In genomic region chr7:99474836-99475561, GRCm38 (mm10) we compare ENCODE assay signal across 8 mouse cellular contexts. TPM values are rescaled to one million over a fixed set of nuclear protein-coding genes. Genes with fewer than 3 reads are reported as not detected.
DNase-seq lines count a peak whose midpoint lies in the region; ATAC-seq and TF ChIP-seq lines count a peak whose summit lies in the region.

No protein-coding gene starts in this region.

- H3K4me2 ChIP-seq in heart, embryonic 11.5 days: no peak overlapping the region
- H3K4me2 ChIP-seq in lung, embryonic 14.5 days: no peak overlapping the region

- peak; percentile 82 for ATAC-seq in heart, embryonic 11.5 days (replicated peaks; ENCODE audit: insufficient number of reproducible peaks, low FRiP score, low TSS enrichment)
- peak; percentile 82 for ATAC-seq in lung, embryonic 14.5 days (ENCODE audit: insufficient read depth)

- no peaks in the 10 kb centered on the region for H3K9me3 ChIP-seq in heart, embryonic 11.5 days (replicated peaks; ENCODE audit: control insufficient read depth, low read length)
- H3K9me3 ChIP-seq in hindbrain, embryonic 10.5 days: no peaks in the 10 kb centered on the region
- no peaks in the 10 kb centered on the region for H3K9me3 ChIP-seq in lung, embryonic 14.5 days (ENCODE audit: low read depth, low read length)

- H3K4me1 ChIP-seq in heart, embryonic 11.5 days (ENCODE audit: control insufficient read depth, insufficient read depth, low read length): peaks cover 11% of the 10 kb centered on the region
- H3K4me1 ChIP-seq in hindbrain, embryonic 10.5 days (replicated peaks): peaks cover 48% of the 10 kb centered on the region; the same call in 1 of the 2 replicates
- peaks cover 5% of the 10 kb centered on the region; the same call in 1 of the 2 replicates for H3K4me1 ChIP-seq in lung, embryonic 14.5 days (ENCODE audit: insufficient read depth)

- TF ChIP-seq CTCF in lung, embryonic 14.5 days (IDR thresholded peaks at IDR 0.05; ENCODE audit: low read depth): no peak

- no peak overlapping the region for H3K9ac ChIP-seq in heart, embryonic 11.5 days (ENCODE audit: low read depth, low read length)
- H3K9ac ChIP-seq in lung, embryonic 14.5 days: no peak overlapping the region

- 38% methylated on average over 12 of the region's 12 CpGs for WGBS in heart, embryonic 11.5 days (ENCODE audit: insufficient replicate concordance)
- WGBS in hindbrain, embryonic 10.5 days: 59% methylated on average over 12 of the region's 12 CpGs
- 40% methylated on average over 12 of the region's 12 CpGs for WGBS in lung, embryonic 14.5 days

- no peaks in the 10 kb centered on the region for H3K27me3 ChIP-seq in heart, embryonic 11.5 days (ENCODE audit: control insufficient read depth, insufficient read depth, low read length)
- peaks cover 11% of the 10 kb centered on the region for H3K27me3 ChIP-seq in hindbrain, embryonic 10.5 days (ENCODE audit: insufficient read depth, poor library complexity, severe bottlenecking)
- no peaks in the 10 kb centered on the region for H3K27me3 ChIP-seq in lung, embryonic 14.5 days (ENCODE audit: insufficient read depth, low read length)

- H3K4me3 ChIP-seq in heart, embryonic 11.5 days (ENCODE audit: low read depth, low read length): no peak overlapping the region
- H3K4me3 ChIP-seq in hindbrain, embryonic 10.5 days: no peak overlapping the region
- H3K4me3 ChIP-seq in lung, embryonic 14.5 days (ENCODE audit: low read depth, low read length): no peak overlapping the region

- peaks cover 33% of the 10 kb centered on the region for H3K36me3 ChIP-seq in heart, embryonic 11.5 days (ENCODE audit: control insufficient read depth, insufficient read depth, low read length)
- peaks cover 89% of the 10 kb centered on the region for H3K36me3 ChIP-seq in hindbrain, embryonic 10.5 days
- H3K36me3 ChIP-seq in lung, embryonic 14.5 days (ENCODE audit: insufficient read depth): peaks cover 73% of the 10 kb centered on the region

- peak overlapping the region; percentile 67 for H3K27ac ChIP-seq in heart, embryonic 11.5 days (ENCODE audit: low read depth, low read length)
- peak overlapping the region; percentile 78 for H3K27ac ChIP-seq in hindbrain, embryonic 10.5 days
- 0 out of 2 replicates have a peak overlapping the region, but pooled peaks have one; percentile 44 for H3K27ac ChIP-seq in lung, embryonic 14.5 days (ENCODE audit: low read depth)

- DNase-seq in heart, adult 9 months (ENCODE audit: low spot score in 2 of 2): no peak
- peak; percentile 87 for DNase-seq in brain, adult 2 months (ENCODE audit: low read depth, low spot score)
- DNase-seq in hindbrain, embryonic 10.5 days (ENCODE audit: low spot score): peak; percentile 67
- DNase-seq in lung, embryonic 14.5 days: peak; percentile 94
- peak; percentile 45 for DNase-seq in retina, embryonic 14.5 days (ENCODE audit: low spot score)
- DNase-seq in frontal cortex, postnatal 10 days (ENCODE audit: low spot score in 2 of 2): no peak
- DNase-seq in thymus, postnatal 25 days: no peak

RNA-seq across cellular contexts. Expression of gene Rps3, which starts 8.5 kb away (rescaled TPM):
- 591 and 608 TPM in 2 replicates for polyA plus RNA-seq in heart, embryonic 11.5 days (2014; fragmentation: Nextera tagmentation; extraction: Ambion mirVana)
- polyA plus RNA-seq in hindbrain, embryonic 10.5 days (2016; fragmentation: Nextera tagmentation; extraction: Ambion mirVana): 680 and 779 TPM in 2 replicates
- polyA plus RNA-seq in lung, embryonic 14.5 days (2014; fragmentation: Nextera tagmentation; extraction: Ambion mirVana): 922 and 969 TPM in 2 replicates

RNA-seq across cellular contexts. Expression of gene Klhl35, which starts 9.2 kb away (rescaled TPM):
- 0.77 and 1.0 TPM in 2 replicates for polyA plus RNA-seq in heart, embryonic 11.5 days (2014; fragmentation: Nextera tagmentation; extraction: Ambion mirVana)
- 5.9 and 24.4 TPM in 2 replicates for polyA plus RNA-seq in hindbrain, embryonic 10.5 days (2016; fragmentation: Nextera tagmentation; extraction: Ambion mirVana)
- polyA plus RNA-seq in lung, embryonic 14.5 days (2014; fragmentation: Nextera tagmentation; extraction: Ambion mirVana): 0.95 and 1.2 TPM in 2 replicates

Comparison
In these comparisons a context has a peak if more than half of its experiments do, and no peak if none do; other contexts are left out.
1. DNase-seq: peak in brain, adult 2 months (single experiment), hindbrain, embryonic 10.5 days (single experiment), lung, embryonic 14.5 days (single experiment) and retina, embryonic 14.5 days (single experiment); none in heart, adult 9 months (0 of 2), frontal cortex, postnatal 10 days (0 of 2) and thymus, postnatal 25 days (single experiment).
2. Peak in every context shown above with its lines, with median percentiles within 50 percentile points of each other: H3K27ac ChIP-seq.